Comparison of ENCODE assay signal across 22 mouse cellular contexts in genomic region chr8:75350141-75350540, GRCm38 (mm10). TPM values are rescaled to one million over a fixed set of nuclear protein-coding genes. Genes with fewer than 3 reads are reported as not detected.
"Had no signal": no experiment of that assay in that cellular context is flagged by ENCODE, and none has a peak within 500 bp of the region (broad histone marks: within the 10 kb centered on the region; RNA-seq: fewer than 3 reads in every experiment).

No protein-coding gene starts in this region.

- H3K4me2 ChIP-seq: lung, embryonic 14.5 days; midbrain, embryonic 12.5 days; neural tube, embryonic 13.5 days; neural tube, embryonic 15.5 days had no signal

- H3K4me3 ChIP-seq: midbrain, embryonic 10.5 days; midbrain, embryonic 12.5 days; myocyte; neural tube, embryonic 13.5 days; neural tube, embryonic 15.5 days had no signal

- H3K27ac ChIP-seq: midbrain, embryonic 10.5 days; midbrain, embryonic 12.5 days; neural tube, embryonic 13.5 days; neural tube, embryonic 15.5 days had no signal

- H3K27me3 ChIP-seq: midbrain, embryonic 12.5 days; neural tube, embryonic 13.5 days; neural tube, embryonic 15.5 days had no signal

- DNase-seq: lung, embryonic 14.5 days; lung, postnatal 10 days; lung, postnatal 4 days; midbrain, embryonic 14.5 days; retina, postnatal 1 day; right cerebral cortex, adult 18-20 months; right cerebral cortex, postnatal 25 days; right cerebral cortex, postnatal 4 days; spleen, adult 18-20 months; thymus, adult 18-20 months; thymus, postnatal 14 days; thymus, postnatal 36 days had no signal

- H3K9ac ChIP-seq: lung, embryonic 14.5 days; midbrain, embryonic 12.5 days; neural tube, embryonic 13.5 days; neural tube, embryonic 15.5 days had no signal

- H3K36me3 ChIP-seq: midbrain, embryonic 10.5 days; midbrain, embryonic 12.5 days; neural tube, embryonic 13.5 days; neural tube, embryonic 15.5 days had no signal

- H3K9me3 ChIP-seq: midbrain, embryonic 10.5 days; midbrain, embryonic 12.5 days; neural tube, embryonic 13.5 days; neural tube, embryonic 15.5 days had no signal

- ATAC-seq: midbrain, embryonic 16.5 days had no signal

- H3K4me1 ChIP-seq: midbrain, embryonic 10.5 days; midbrain, embryonic 12.5 days; neural tube, embryonic 13.5 days; neural tube, embryonic 15.5 days had no signal

RNA-seq across cellular contexts. Expression of gene Gm10358, which starts 56.2 kb away (rescaled TPM):
- polyA plus RNA-seq: lung, embryonic 16.5 days; midbrain, embryonic 12.5 days; midbrain, embryonic 14.5 days; midbrain, embryonic 16.5 days; neural tube, embryonic 11.5 days; neural tube, embryonic 13.5 days; stomach, embryonic 14.5 days; thymus, postnatal 0 days had no signal
